Mouse (Mus musculus): ENCODE results near the gene Narf. TPM values are rescaled to one million over a fixed set of nuclear protein-coding genes. Genes with fewer than 3 reads are reported as not detected.
A peak's percentile ranks its signal among the peaks of the same experiment; 100 is the strongest.

Gene Narf
- polyA plus RNA-seq, 1 experiment from 2014 or later, result 121 TPM

GRCm38 (mm10) chr11:121239669-121240068, 2.6 kb downstream of the Narf start:
- WGBS (ENCODE audit: insufficient replicate concordance), result 27% methylated on average over 2 of the region's 2 CpGs
- no peaks in the 10 kb centered on the region for H3K27me3 ChIP-seq (replicated peaks)
- H3K9ac ChIP-seq, result peak overlapping the region; percentile 91
- no peaks in the 10 kb centered on the region for H3K9me3 ChIP-seq (replicated peaks)
- H3K27ac ChIP-seq, result peak overlapping the region; percentile 99
- peaks cover 58% of the 10 kb centered on the region for H3K36me3 ChIP-seq
- H3K4me2 ChIP-seq, result peak overlapping the region; percentile 82
- ATAC-seq, result peak; percentile 64
- H3K4me3 ChIP-seq, result peak overlapping the region; percentile 92
- H3K4me1 ChIP-seq, result peaks cover 51% of the 10 kb centered on the region

GRCm38 (mm10) chr11:121250196-121250595, 13.1 kb downstream of the Narf start:
- 89% methylated on average over 8 of the region's 8 CpGs for WGBS (ENCODE audit: insufficient replicate concordance)
- no peak overlapping the region for H3K9ac ChIP-seq
- no peaks in the 10 kb centered on the region for H3K27me3 ChIP-seq (replicated peaks)
- no peak overlapping the region for H3K4me3 ChIP-seq
- H3K36me3 ChIP-seq, result peaks cover 98% of the 10 kb centered on the region
- no peak for ATAC-seq
- H3K4me1 ChIP-seq, result no peaks in the 10 kb centered on the region; the same call in none of the 2 replicates
- no peak overlapping the region for H3K4me2 ChIP-seq
- H3K27ac ChIP-seq, result no peak overlapping the region
- H3K9me3 ChIP-seq (replicated peaks), result no peaks in the 10 kb centered on the region

DNA sequence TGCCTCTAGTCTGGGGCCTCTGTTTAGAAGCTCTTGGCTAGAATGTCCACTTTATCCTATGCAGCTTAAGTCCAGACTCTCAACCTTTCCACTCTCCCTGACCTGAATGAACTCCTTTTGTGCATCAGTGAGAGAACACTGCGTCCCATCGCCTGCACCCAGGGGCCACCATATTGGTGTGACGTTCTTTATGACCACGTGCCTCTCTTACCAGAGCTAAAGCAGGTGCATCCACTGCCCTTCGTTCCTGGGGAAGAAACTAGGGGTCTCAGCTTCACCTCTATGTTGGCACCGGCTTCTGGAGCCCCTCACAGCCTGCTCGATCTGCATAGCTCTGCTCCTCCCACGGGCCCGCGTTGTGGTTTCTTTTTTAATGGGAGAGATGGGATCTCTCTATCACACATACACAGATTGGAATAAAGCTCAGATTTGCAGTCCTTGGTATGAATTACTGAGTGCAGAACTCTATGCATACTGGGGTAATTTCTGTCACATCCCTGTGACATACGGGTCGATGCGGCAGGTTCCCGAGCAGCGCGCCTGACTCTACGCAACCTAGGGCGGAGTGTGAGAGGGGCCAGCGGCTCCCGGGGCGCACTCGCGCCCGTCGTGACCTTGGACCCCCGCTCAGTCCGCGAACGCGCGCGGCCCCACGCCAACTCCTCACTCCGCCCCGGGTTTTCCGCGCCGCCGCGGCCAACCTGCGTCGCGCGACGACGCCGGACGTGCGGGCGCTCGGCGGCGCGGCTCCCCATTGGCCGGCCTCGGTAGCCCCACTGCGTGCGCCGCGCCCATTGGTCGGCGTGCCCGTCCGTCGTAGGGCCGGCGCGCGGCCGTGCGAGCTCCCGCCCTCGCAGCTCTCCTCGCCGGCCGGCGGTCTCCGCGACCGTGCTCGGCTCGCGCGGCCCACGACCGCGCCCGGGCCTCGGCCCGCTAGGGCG, 22.4 kb downstream of the Narf start, which contains the start of gene Foxk2:
Foxk2 (plus strand) TSS at position 831 of the 941 bp plus-strand sequence.
- WGBS (ENCODE audit: insufficient replicate concordance), result under 1% methylated on average over 91 of the region's 91 CpGs
- ATAC-seq, result peak; percentile 98
- Histone ChIP-seq H3K36me3 (peaks cover 63% of the 10 kb centered on the region), H3K27ac (peak within 1 kb of the TSS; percentile 91), H3K9ac (peak within 1 kb of the TSS; percentile 99), H3K27me3 (replicated peaks) (no peaks in the 10 kb centered on the region), H3K4me2 (peak within 1 kb of the TSS; percentile 95), H3K4me3 (peak within 1 kb of the TSS; percentile 100), H3K4me1 (peaks cover 43% of the 10 kb centered on the region), H3K9me3 (replicated peaks) (no peaks in the 10 kb centered on the region)

GRCm38 (mm10) chr11:121260211-121260906, 23.3 kb downstream of the Narf start:
- H3K4me1 ChIP-seq, result peaks cover 43% of the 10 kb centered on the region
- no peaks in the 10 kb centered on the region for H3K9me3 ChIP-seq (replicated peaks)
- peak overlapping the region; percentile 100 for H3K4me3 ChIP-seq
- WGBS (ENCODE audit: insufficient replicate concordance), result under 1% methylated on average over 60 of the region's 60 CpGs
- H3K36me3 ChIP-seq, result peaks cover 63% of the 10 kb centered on the region
- H3K4me2 ChIP-seq, result peak overlapping the region; percentile 92
- no peaks in the 10 kb centered on the region for H3K27me3 ChIP-seq (replicated peaks)
- peak; percentile 36 for ATAC-seq
- peak overlapping the region; percentile 99 for H3K9ac ChIP-seq
- H3K27ac ChIP-seq, result peak overlapping the region; percentile 91

- Histone ChIP-seq H3K36me3 (peaks cover 63% of the 10 kb centered on the region), H3K27me3 (replicated peaks) (no peaks in the 10 kb centered on the region), H3K9ac (peak overlapping the region; percentile 99), H3K27ac (peak overlapping the region; percentile 91; the same call in 1 of the 2 replicates), H3K9me3 (replicated peaks) (no peaks in the 10 kb centered on the region), H3K4me1 (peaks cover 43% of the 10 kb centered on the region), H3K4me3 (peak overlapping the region; percentile 100), H3K4me2 (peak overlapping the region; percentile 92)
- ATAC-seq, result no peak
- 37% methylated on average over 2 of the region's 2 CpGs for WGBS (ENCODE audit: insufficient replicate concordance)
These were observed 24.0 kb downstream of the Narf start for GRCm38 (mm10) chr11:121261074-121261473.

- WGBS (ENCODE audit: insufficient replicate concordance), result 78% methylated on average over 8 of the region's 8 CpGs
- H3K9me3 ChIP-seq (replicated peaks), result no peaks in the 10 kb centered on the region
- no peaks in the 10 kb centered on the region for H3K27me3 ChIP-seq (replicated peaks)
- peaks cover 52% of the 10 kb centered on the region for H3K4me1 ChIP-seq
- peaks cover 43% of the 10 kb centered on the region for H3K36me3 ChIP-seq
- H3K27ac ChIP-seq, result no peak overlapping the region
- ATAC-seq, result no peak
- H3K9ac ChIP-seq, result no peak overlapping the region
- H3K4me2 ChIP-seq, result no peak overlapping the region
- no peak overlapping the region for H3K4me3 ChIP-seq
These were observed 40.5 kb downstream of the Narf start for GRCm38 (mm10) chr11:121277516-121277915.

- Histone ChIP-seq H3K36me3 (peaks cover 39% of the 10 kb centered on the region), H3K9ac (no peak overlapping the region), H3K4me2 (no peak overlapping the region), H3K9me3 (replicated peaks) (no peaks in the 10 kb centered on the region), H3K4me3 (no peak overlapping the region), H3K4me1 (peaks cover 57% of the 10 kb centered on the region), H3K27me3 (replicated peaks) (no peaks in the 10 kb centered on the region), H3K27ac (no peak overlapping the region)
- no peak for ATAC-seq
- 75% methylated on average over 3 of the region's 3 CpGs for WGBS (ENCODE audit: insufficient replicate concordance)
These were observed 41.0 kb downstream of the Narf start for GRCm38 (mm10) chr11:121278011-121278410.

GRCm38 (mm10) chr11:121282911-121283310, 45.9 kb downstream of the Narf start:
- 30% methylated on average over 6 of the region's 6 CpGs for WGBS (ENCODE audit: insufficient replicate concordance)
- Histone ChIP-seq H3K27me3 (replicated peaks) (no peaks in the 10 kb centered on the region), H3K27ac (peak overlapping the region; percentile 28), H3K9me3 (replicated peaks) (no peaks in the 10 kb centered on the region), H3K4me3 (no peak overlapping the region), H3K4me2 (peak overlapping the region; percentile 0; the same call in 1 of the 2 replicates), H3K9ac (no peak overlapping the region), H3K36me3 (peaks cover 54% of the 10 kb centered on the region), H3K4me1 (peaks cover 48% of the 10 kb centered on the region)
- ATAC-seq, result peak; percentile 77

GRCm38 (mm10) chr11:121289859-121290258, 52.8 kb downstream of the Narf start:
- H3K27ac ChIP-seq, result no peak overlapping the region
- H3K4me3 ChIP-seq, result no peak overlapping the region
- peaks cover 97% of the 10 kb centered on the region for H3K36me3 ChIP-seq
- H3K9ac ChIP-seq, result no peak overlapping the region
- no peaks in the 10 kb centered on the region for H3K4me1 ChIP-seq
- no peaks in the 10 kb centered on the region for H3K27me3 ChIP-seq (replicated peaks)
- H3K4me2 ChIP-seq, result no peak overlapping the region
- WGBS (ENCODE audit: insufficient replicate concordance), result 93% methylated on average over 3 of the region's 3 CpGs
- H3K9me3 ChIP-seq (replicated peaks), result no peaks in the 10 kb centered on the region
- ATAC-seq, result no peak

- H3K27me3 ChIP-seq (replicated peaks), result no peaks in the 10 kb centered on the region
- no peaks in the 10 kb centered on the region for H3K4me1 ChIP-seq
- H3K36me3 ChIP-seq, result peaks cover 96% of the 10 kb centered on the region
- WGBS (ENCODE audit: insufficient replicate concordance), result 92% methylated on average over 5 of the region's 5 CpGs
- no peak overlapping the region for H3K9ac ChIP-seq
- no peak for ATAC-seq
- H3K4me3 ChIP-seq, result no peak overlapping the region
- H3K27ac ChIP-seq, result no peak overlapping the region
- no peaks in the 10 kb centered on the region for H3K9me3 ChIP-seq (replicated peaks)
- no peak overlapping the region for H3K4me2 ChIP-seq
These were observed 57.7 kb downstream of the Narf start for GRCm38 (mm10) chr11:121294771-121295170.

DNA sequence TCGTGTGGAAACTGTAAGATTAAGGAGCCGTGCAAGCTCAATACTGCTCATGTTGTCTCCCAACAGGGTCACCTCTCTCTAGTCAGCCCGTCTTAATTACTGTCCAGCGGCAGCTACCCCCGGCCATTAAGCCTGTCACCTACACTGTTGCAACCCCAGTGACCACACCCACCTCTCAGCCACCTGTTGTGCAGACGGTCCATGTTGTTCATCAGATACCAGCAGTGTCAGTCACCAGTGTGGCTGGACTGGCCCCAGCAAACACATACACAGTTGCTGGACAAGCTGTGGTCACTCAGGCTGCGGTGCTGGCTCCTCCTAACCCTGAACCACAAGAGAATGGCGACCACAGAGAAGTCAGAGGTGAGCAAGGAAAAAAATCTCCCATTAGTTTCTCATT, 61.4 kb downstream of the Narf start:
- H3K4me1 ChIP-seq, result no peaks in the 10 kb centered on the region
- peaks cover 97% of the 10 kb centered on the region for H3K36me3 ChIP-seq
- no peaks in the 10 kb centered on the region for H3K27me3 ChIP-seq (replicated peaks)
- H3K9me3 ChIP-seq (replicated peaks), result no peaks in the 10 kb centered on the region
- ATAC-seq, result no peak
- 85% methylated on average over 8 of the region's 8 CpGs for WGBS (ENCODE audit: insufficient replicate concordance)
- no peak overlapping the region for H3K4me2 ChIP-seq
- no peak overlapping the region for H3K4me3 ChIP-seq
- H3K27ac ChIP-seq, result no peak overlapping the region
- H3K9ac ChIP-seq, result no peak overlapping the region

DNA sequence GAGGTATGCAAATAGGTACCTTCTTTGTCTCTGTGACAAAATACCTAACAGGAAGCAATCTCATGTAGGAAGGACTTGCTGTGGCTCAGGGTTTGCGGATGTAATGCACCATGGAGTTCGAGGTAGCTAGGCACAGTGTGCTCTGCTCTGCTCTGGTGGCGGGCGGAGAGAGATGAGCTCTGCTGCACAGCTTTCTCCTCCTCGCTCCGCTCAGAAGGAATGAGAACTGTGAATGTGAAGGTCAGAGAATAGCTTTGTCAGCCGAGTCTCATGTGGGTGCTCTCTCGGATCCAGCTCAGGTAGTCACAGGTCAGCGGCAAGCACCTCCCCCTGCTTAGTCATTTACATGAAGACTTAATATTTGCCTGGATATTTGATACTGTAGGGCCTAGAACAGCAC, 63.2 kb downstream of the Narf start:
- H3K27me3 ChIP-seq (replicated peaks), result no peaks in the 10 kb centered on the region
- peaks cover 98% of the 10 kb centered on the region for H3K36me3 ChIP-seq
- H3K27ac ChIP-seq, result no peak overlapping the region
- 90% methylated on average over 9 of the region's 9 CpGs for WGBS (ENCODE audit: insufficient replicate concordance)
- H3K9me3 ChIP-seq (replicated peaks), result no peaks in the 10 kb centered on the region
- H3K9ac ChIP-seq, result no peak overlapping the region
- no peak overlapping the region for H3K4me3 ChIP-seq
- H3K4me2 ChIP-seq, result no peak overlapping the region
- no peaks in the 10 kb centered on the region for H3K4me1 ChIP-seq
- no peak for ATAC-seq

Data from liver, embryonic 12.5 days (tissue).